Mouse (Mus musculus) frontal cortex, adult 2 months (tissue): ENCODE data around the gene 4931429L15Rik. TPM values are rescaled to one million over a fixed set of nuclear protein-coding genes. Genes with fewer than 3 reads are reported as not detected.

ENCODE experiments used
- DNase-seq, 2 experiments: peaks; one replicate each; pipeline ENCODE4 v3.0.0; 2022; ENCODE audit warnings: low spot score in 1 of 2; ENCODE audit errors: extremely low spot score in 1 of 2
- polyA plus RNA-seq: library from polyadenylated mRNA; depleted of rRNA; stranded (reverse); fragments of >200 nt; gene quantifications from 2 replicates; pipeline ENCODE4 v1.2.3, GENCODE M21; 2012; rRNA removed

The 4931429L15Rik gene
- polyA plus RNA-seq, 1 experiment: 0.04 TPM

DNA sequence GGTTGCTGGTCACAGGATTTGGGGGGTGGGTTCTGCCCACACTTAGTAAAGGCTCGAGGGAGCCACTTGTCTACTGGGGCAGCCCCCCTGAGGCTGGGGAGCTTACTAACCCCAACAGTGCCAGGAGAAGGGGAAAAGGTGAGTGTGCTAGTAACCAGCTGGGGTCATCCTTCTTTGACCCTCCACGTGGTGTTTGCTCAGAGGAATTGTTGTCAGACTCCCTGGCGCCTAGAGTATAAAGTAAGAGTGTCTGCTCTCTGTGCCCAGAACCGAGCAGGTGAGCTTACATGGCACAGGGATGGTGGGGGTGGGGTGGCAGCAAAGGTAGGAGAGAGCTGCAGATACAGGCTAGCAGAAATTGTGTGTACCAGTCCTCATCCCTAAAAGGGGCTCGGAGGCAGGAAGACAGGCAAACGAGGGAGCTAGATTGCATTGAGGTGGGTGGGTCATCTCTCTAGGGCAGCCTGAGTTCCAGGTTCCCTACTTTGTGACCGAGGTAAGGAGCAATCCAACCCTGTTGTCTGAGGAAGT lies 51.4 kb downstream of the 4931429L15Rik start, which contains the start of gene Apoa5:
Apoa5 (plus strand) TSS at position 291 of the 531 bp plus-strand sequence.
- no peak for DNase-seq

DNA sequence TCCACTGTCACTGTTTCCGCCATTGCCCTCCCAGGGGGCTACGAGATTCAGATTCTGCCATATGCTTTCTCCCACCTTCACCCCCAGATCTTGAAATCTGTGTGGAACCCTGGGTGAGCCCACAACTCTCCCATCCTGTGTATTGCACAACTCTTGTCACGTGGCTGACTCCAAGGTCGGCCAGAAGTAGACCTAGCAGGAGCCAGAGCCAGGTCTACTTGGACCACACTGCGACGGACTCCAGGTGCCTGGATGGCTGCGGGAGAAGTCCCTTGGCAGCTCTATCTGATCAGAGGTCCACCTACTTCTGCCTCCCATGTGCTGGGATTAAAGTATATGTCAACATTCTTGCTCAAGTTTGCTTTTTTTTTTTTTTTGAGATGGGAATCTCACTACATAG lies 58.7 kb downstream of the 4931429L15Rik start:
- no peak for DNase-seq

GRCm38 (mm10) chr9:46259111-46259510 lies 60.7 kb downstream of the 4931429L15Rik start:
- DNase-seq: no peak

- no peak for DNase-seq
Observed at GRCm38 (mm10) chr9:46257546-46257945, 62.2 kb downstream of the 4931429L15Rik start.

DNA sequence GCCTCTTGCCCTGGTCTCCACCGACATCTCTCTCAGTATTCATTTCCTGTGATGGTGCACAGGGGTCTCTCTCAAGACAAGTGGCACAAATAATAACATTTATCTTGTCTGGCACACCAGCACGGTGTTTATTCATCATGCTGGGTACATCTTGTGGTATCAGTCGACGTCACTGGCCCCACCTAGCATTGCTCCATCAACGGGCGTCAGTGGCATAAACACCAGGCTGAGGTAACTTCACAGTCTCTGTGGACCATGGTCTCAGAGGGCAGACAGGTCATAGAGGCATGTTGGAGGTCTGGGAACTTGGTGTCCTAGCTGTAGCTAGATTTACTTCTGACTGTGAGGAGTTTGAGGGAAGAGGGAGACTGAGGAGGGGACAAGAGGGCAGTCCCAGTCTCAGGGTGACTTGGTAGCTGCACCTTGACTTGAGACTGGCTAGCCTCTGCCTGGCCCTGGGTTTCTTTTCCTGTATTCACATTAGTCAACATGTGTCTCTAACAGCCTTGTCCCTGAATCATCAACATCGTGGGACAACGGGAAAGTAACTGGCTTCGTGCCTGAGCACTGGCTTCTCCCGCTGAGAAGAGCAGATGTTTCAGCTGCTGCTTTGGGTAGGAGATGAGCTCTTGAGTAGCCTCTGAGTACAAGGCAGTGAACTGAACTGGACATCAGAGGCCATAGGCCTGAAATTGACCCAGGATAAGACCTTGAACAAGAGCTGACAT lies 63.0 kb downstream of the 4931429L15Rik start:
- DNase-seq: no peak

DNA sequence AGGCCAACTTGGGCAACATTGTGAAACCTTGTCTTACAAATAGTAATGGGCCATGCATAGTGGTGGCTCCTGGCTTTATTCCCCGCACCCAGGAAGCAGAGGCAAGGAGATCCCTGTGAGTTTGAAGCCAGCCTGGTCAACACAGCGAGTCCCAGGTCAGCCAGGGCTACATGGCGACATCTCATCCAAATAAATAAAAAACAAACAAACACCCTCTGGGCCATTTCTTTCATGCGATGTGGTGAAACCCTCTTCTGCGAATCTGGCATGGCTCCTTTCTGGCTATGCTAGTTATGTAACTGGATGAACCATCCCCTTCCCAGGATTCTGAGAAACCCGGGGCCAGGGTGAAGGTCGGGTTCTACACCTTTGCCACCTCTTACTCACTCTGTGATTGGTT lies 63.6 kb downstream of the 4931429L15Rik start:
- DNase-seq: no peak

Other genes starting within 250 kb of the 4931429L15Rik start
- gene Apoa1, start 91.4 kb downstream of the 4931429L15Rik start, polyA plus RNA-seq: 2.4 and 4.1 TPM in 2 replicates
- 0.38 and 0.90 TPM in 2 replicates for gene Apoc3, start 84.3 kb downstream of the 4931429L15Rik start, polyA plus RNA-seq
- 0.26 and 0.76 TPM in 2 replicates for gene Apoa4, start 79.3 kb downstream of the 4931429L15Rik start, polyA plus RNA-seq
- gene Apoa5, start 51.4 kb downstream of the 4931429L15Rik start, polyA plus RNA-seq: not detected in 2 replicates
- gene Zpr1, start 46.9 kb downstream of the 4931429L15Rik start, polyA plus RNA-seq: 38.3 and 41.7 TPM in 2 replicates
- 9.7 and 10.5 TPM in 2 replicates for gene Bud13, start 37.0 kb downstream of the 4931429L15Rik start, polyA plus RNA-seq